Mouse (Mus musculus): ENCODE results near the gene Lcn8. TPM values are rescaled to one million over a fixed set of nuclear protein-coding genes. Genes with fewer than 3 reads are reported as not detected.

Gene Lcn8
- polyA plus RNA-seq (2017; shearing (Covaris generic)) = not detected

DNA sequence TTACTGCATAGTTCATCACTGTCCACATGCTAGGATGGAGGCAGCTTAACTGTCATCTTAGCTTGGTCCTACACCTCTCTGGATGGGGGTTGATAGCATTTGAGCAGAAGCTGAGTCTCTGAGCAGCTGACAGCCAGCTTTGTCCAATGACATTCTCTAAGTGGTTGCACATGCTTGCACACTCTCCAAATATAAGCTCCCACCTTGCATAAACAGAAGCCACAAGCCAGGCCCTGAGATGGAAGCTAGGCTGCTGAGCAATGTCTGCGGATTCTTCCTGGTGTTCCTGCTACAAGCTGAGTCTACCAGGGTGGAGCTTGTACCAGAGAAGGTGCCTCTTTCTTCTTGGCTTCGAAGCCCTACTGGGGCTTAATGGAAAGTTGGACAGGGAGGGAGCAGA, at the start of gene Lcn8:
TSS of gene Lcn8 (plus strand) at position 219 of the 400 bp plus-strand sequence.

DNA sequence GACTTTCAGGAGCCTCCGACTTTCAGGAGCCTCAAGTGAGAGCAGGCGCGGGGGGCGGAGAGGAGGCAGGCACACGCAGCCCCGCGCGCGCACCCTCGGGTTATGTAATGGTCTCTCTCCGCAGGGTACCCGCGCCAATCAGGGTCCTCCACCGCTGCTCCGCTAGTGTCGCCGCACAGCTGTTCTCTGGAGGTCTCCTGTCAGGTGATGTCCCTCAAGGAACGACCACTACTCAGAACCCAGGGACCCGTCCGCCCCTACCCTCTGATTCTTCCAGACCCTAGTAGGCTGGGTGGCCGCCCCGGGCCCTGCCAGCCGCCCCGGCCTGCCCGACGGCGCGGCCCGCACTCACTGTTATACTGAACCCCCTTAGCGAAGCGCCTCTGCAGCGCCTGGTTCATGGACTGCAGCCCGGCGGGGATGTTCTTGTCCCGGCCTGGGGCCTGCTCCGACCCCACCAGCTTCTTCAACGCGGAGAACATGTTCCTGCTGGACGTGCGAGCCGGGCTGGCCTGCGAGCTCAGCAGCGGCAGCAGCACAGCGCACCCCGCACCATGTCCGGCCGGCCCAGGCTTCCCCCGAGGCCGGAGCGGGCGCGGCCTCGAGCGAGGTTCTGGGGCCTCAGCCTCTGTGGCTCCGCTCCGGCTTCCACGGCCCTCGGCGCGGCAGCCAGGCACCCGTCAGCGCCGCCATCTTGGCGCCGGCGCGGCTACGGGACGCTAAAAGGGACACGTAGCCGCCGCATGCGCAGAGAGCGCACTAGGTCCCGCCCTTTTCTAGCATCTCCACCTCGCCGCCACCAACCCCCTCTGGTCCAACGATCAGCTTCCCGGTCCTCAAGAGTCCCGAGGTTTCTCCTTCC, 44.9 kb upstream of the Lcn8 start, which contains the start of gene Rabl6:
TSS of gene Rabl6 (minus strand) at position 761 of the 862 bp plus-strand sequence.

DNA sequence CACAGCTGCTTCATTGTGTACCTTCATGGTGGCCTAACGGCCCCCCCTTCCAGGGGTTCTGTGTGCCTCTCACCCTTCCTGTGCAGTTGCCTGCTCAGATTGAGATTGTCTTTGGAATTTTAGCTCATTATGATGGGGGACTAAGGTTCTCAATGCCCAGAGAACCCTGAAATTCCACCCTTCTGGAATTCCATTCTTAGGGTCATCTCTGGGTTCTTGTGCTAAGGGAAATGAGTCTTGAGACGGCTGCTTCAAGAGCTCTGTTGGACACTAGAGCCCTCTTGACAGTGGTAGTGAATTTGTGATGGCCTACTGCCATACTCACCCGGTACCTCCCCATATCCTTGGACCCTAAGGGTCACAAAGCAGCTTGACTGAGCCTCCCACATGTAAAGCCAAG, 35.3 kb upstream of the Lcn8 start, which contains the start of gene Ccdc183:
TSS of gene Ccdc183 (minus strand) at position 101 of the 400 bp plus-strand sequence.

DNA sequence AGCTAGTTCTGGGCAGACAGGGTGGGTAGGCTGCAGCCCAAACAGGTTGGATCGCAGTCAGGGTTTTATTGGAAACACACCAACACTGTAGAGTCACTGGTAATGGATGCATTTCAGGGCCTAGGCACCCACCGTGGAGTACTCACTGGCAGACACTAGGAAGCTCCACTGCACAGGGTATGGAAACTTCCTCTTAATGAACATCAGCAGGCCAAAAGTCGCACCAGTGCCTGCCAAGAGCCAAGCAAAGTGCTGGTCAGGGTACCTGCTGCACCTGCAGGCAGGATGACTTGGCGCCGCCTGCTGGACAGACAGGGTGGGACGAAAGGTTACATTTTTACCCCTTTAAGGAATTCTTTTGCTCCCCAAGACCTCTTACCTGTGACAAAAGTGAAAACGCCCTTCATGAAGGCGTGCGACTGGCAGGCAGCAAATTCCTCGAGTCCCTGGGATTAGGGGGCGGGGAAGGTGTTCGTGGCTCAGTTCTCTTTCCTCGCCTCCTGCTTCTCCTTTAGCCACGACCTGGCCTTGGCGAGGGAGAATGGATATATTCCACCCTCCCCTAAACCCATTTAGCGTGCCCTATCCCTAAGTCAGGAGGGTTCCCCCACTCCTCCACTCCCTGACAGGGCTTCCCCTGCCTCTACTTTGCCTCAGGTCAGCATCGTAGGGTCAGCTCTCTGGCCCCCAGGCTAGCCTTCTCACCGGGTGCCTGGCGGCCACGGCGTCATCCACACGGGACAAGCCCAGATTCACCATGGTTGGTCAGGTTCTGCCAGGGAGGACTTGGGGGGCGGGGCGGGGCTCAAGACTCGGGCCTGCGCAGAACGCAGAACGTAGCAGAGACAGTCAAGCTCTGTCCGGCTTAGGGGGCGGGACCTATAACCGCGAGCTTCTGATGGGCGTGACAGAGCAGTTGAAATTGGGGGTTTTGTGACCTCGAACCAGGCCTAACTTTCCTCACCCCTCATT, 31.4 kb upstream of the Lcn8 start, which contains the start of gene Tmem141:
TSS of gene Tmem141 (minus strand) at position 777 of the 972 bp plus-strand sequence.

DNA sequence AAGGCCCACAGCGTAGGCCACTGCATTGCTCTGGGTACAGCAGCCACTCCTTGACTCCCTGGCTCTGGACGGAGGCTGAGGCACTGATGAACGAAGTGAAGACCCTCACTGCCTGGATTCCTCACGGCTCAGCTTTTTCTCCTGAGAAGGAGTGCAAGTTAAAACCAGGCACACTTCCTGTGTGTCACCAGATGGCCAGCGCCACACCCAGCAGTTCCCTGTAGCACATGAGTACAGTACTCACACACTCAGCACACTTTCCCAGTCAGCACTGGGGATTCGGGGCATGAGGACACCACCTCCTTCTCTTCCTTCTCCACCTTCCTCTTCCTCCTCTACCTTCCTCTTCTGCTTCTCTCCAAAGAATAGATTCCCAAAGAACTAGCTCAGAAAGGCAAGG, 25.1 kb upstream of the Lcn8 start, which contains the start of gene Fcna:
TSS of gene Fcna (minus strand) at position 220 of the 400 bp plus-strand sequence.

DNA sequence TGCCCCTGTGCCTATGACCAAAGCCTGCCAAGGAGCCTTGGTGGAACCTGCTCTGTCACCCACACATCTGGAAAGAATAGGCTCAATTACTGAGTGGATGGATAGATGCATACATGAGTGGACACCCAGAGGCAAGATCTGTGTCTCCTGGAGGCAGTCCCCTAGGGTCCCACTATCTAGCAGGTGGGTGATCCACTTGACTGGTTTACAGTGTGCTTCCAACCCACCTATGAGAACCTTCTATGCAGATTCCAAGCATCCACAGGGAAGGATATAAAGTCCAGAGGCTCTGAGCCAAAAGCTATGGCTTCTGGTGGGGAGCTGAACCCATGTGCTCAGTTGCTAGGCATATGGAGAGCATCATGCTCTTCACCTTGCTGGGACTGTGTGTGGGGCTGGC, 4.7 kb downstream of the Lcn8 start, which contains the start of gene Lcn5:
TSS of gene Lcn5 (plus strand) at position 301 of the 400 bp plus-strand sequence.

DNA sequence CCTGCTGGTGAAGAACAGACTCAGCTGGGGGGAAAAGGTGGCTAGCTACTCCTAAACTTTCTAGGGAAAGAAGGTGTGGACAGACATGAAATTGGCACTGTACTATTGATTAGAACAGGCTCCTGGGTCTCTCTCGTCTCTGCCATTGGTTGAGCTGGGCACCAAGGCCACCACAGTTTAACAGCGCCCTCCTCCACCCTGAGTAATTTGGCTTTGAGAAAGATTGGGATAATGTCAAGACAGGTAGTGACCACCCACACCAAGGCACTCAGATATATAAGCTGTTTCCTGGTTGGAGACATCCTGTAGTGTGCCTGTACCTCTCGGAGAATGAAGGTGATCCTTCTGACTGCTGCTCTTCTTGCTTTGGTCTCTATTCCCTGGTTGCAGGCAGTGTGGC, 23.6 kb downstream of the Lcn8 start, which contains the start of gene Lcn6:
TSS of gene Lcn6 (plus strand) at position 301 of the 400 bp plus-strand sequence.

DNA sequence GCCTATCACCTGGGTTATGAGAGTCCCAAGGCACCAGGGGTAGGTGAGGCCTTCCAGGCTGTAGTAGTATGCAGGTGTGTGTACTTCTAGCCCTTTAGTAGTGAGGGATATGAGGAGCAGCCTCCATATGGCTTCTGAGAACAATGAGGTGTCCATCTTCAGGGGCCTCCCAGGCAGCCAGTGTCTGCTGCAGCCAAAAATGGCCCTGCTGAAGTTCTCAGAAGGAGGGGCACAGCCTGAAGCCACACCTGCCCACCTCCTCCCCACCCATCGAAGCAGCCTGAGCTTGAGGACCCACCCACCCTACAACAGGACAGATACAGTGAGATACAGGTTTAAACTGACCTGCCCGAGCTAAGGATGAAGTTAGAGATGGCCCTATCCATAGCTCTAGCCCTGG, 29.5 kb downstream of the Lcn8 start, which contains the start of gene Lcn10:
TSS of gene Lcn10 (plus strand) at position 301 of the 400 bp plus-strand sequence.

DNA sequence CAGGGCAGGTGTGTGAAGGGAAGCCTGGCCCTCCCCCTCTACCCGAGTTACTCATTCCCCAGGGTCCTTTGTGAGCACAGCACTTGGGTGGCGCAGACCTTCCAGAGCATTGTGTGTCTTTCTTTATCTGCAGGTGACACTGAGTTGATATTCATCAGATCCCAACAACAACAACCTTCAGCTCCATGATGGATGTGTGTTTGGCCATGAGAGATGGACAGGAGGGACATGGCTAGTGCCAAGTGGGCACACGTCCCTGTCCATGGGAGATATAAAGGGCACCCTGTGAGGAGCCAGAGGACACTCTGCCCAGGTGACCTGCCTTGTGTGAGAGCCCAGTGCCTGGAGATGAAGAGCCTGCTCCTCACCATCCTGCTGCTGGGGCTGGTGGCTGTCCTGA, 46.8 kb downstream of the Lcn8 start, which contains the start of gene Obp2a:
TSS of gene Obp2a (plus strand) at position 301 of the 400 bp plus-strand sequence.

Other genes starting within 250 kb of the Lcn8 start
- gene Fut7, start 229.9 kb upstream of the Lcn8 start, polyA plus RNA-seq (2017; shearing (Covaris generic)) = 1.6 TPM
- gene Abca2, start 224.4 kb upstream of the Lcn8 start, polyA plus RNA-seq (2017; shearing (Covaris generic)) = 58.8 TPM
- gene Clic3, start 196.3 kb upstream of the Lcn8 start, polyA plus RNA-seq (2017; shearing (Covaris generic)) = 3.2 TPM
- gene Paxx, start 192.0 kb upstream of the Lcn8 start, polyA plus RNA-seq (2017; shearing (Covaris generic)) = 57.3 TPM
- gene Ptgds, start 183.1 kb upstream of the Lcn8 start, polyA plus RNA-seq (2017; shearing (Covaris generic)) = not detected
- gene Lcn12, start 159.2 kb upstream of the Lcn8 start, polyA plus RNA-seq (2017; shearing (Covaris generic)) = not detected
- 67.4 TPM for gene Fbxw5, start 152.4 kb upstream of the Lcn8 start, polyA plus RNA-seq (2017; shearing (Covaris generic))
- gene C8g, start 151.4 kb upstream of the Lcn8 start, polyA plus RNA-seq (2017; shearing (Covaris generic)) = 5.9 TPM
- gene Traf2, start 106.2 kb upstream of the Lcn8 start, polyA plus RNA-seq (2017; shearing (Covaris generic)) = 65.0 TPM
- 209 TPM for gene Edf1, start 95.3 kb upstream of the Lcn8 start, polyA plus RNA-seq (2017; shearing (Covaris generic))
- gene Mamdc4, start 78.3 kb upstream of the Lcn8 start, polyA plus RNA-seq (2017; shearing (Covaris generic)) = 2.0 TPM
- 48.3 TPM for gene Phpt1, start 77.9 kb upstream of the Lcn8 start, polyA plus RNA-seq (2017; shearing (Covaris generic))
- not detected for gene Ajm1, start 71.4 kb upstream of the Lcn8 start, polyA plus RNA-seq (2017; shearing (Covaris generic))
- gene Rabl6, start 44.6 kb upstream of the Lcn8 start, polyA plus RNA-seq (2017; shearing (Covaris generic)) = 41.4 TPM
- not detected for gene Ccdc183, start 35.4 kb upstream of the Lcn8 start, polyA plus RNA-seq (2017; shearing (Covaris generic))
- 3.4 TPM for gene Tmem141, start 31.1 kb upstream of the Lcn8 start, polyA plus RNA-seq (2017; shearing (Covaris generic))
- not detected for gene Fcna, start 25.1 kb upstream of the Lcn8 start, polyA plus RNA-seq (2017; shearing (Covaris generic))
- gene Lcn5, start 4.8 kb downstream of the Lcn8 start, polyA plus RNA-seq (2017; shearing (Covaris generic)) = not detected
- gene Lcn6, start 23.7 kb downstream of the Lcn8 start, polyA plus RNA-seq (2017; shearing (Covaris generic)) = not detected
- not detected for gene Lcn10, start 29.6 kb downstream of the Lcn8 start, polyA plus RNA-seq (2017; shearing (Covaris generic))
- not detected for gene Obp2a, start 46.9 kb downstream of the Lcn8 start, polyA plus RNA-seq (2017; shearing (Covaris generic))
- 21.5 TPM for gene Bmyc, start 53.6 kb downstream of the Lcn8 start, polyA plus RNA-seq (2017; shearing (Covaris generic))
- gene Obp2b, start 83.9 kb downstream of the Lcn8 start, polyA plus RNA-seq (2017; shearing (Covaris generic)) = not detected
- not detected for gene Lcn3, start 112.4 kb downstream of the Lcn8 start, polyA plus RNA-seq (2017; shearing (Covaris generic))
- gene Lcn11, start 123.9 kb downstream of the Lcn8 start, polyA plus RNA-seq (2017; shearing (Covaris generic)) = not detected
- not detected for gene Gm13539, start 129.1 kb downstream of the Lcn8 start, polyA plus RNA-seq (2017; shearing (Covaris generic))
- not detected for gene Glt6d1, start 162.7 kb downstream of the Lcn8 start, polyA plus RNA-seq (2017; shearing (Covaris generic))
- gene Lcn9, start 170.0 kb downstream of the Lcn8 start, polyA plus RNA-seq (2017; shearing (Covaris generic)) = not detected
- gene Sohlh1, start 194.1 kb downstream of the Lcn8 start, polyA plus RNA-seq (2017; shearing (Covaris generic)) = not detected
- gene Kcnt1, start 210.6 kb downstream of the Lcn8 start, polyA plus RNA-seq (2017; shearing (Covaris generic)) = not detected